Mouse (Mus musculus): ENCODE measurements around the gene Nlgn2. TPM values are rescaled to one million over a fixed set of nuclear protein-coding genes. Genes with fewer than 3 reads are reported as not detected.

The Nlgn2 gene
- polyA plus RNA-seq, 1 experiment, result 42.0 TPM

DNA sequence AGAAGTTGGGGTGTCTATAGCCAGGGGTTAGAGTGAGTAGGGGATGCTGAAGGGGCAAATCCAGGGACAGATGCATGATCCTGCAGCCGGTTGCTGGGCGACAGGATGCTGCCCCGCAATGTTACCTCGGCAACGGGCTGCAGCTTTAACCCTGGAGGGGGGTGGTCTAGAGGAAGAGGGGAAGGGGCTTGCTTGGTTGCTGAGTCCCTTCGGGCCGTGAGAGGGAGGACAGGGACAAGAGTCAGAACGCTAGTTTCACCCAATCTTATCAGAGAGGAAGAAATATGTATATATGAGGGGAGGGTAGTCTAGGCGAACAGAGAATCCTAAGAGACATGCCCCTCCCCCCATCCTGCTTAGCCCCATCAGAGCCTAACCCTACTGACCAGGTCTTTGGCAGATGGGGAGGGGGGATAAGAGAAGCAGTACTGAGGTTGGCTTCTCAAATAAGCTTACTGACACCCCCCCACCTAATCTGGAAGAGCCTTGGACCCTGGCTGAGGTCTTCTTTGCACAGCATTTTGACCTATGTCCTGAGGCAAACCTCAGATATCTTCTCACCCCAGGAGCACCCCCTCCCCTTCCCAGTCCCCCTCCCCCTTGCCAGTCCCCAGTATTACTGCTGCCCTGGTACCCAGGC, 2.1 kb downstream of the Nlgn2 start:
- TF ChIP-seq CTCF (IDR thresholded peaks at IDR 0.05; ENCODE audit: insufficient read depth, low read length) (no peak), POLR2A (IDR thresholded peaks at IDR 0.05; ENCODE audit: borderline replicate concordance, extremely low read depth, low read depth, low read length) (no peak)
- 54% methylated on average over 9 of the region's 9 CpGs for WGBS
- Histone ChIP-seq H3K4me1 (ENCODE audit: control insufficient read depth, insufficient read depth, low read length) (0 out of 2 replicates have a peak, but pooled peaks cover 2% of the 10 kb centered on the region), H3K4me3 (replicated peaks; ENCODE audit: extremely low read depth, low read depth, low read length) (no peak overlapping the region)
- no peak for DNase-seq

GRCm38 (mm10) chr11:69834001-69834549, 3.5 kb downstream of the Nlgn2 start:
- no peak overlapping the region for H3K4me3 ChIP-seq (replicated peaks; ENCODE audit: extremely low read depth, low read depth, low read length)
- WGBS, result 27% methylated on average over 46 of the region's 48 CpGs

DNA sequence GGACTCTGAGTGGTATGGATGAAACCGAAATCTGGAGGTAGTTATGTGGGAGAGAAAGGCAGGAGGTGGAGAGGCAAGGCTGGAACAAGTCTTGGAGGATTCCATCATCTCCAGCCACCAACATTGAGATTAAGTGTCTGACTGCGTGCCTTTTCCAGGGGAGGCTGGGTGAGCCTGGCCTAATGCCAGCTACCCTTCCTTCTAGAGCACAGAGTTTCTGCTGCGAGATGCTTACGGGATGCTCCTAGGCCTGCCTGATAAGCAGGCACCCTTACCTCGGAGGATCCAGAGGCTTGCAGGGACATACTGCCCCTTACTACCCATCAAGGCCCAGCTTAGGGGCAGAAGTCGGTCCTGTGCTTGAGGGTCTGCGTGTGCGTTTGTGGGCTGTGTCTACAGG, 4.0 kb downstream of the Nlgn2 start:
- TF ChIP-seq POLR2A (IDR thresholded peaks at IDR 0.05; ENCODE audit: borderline replicate concordance, extremely low read depth, low read depth, low read length), result no peak
- no peak for TF ChIP-seq CTCF (IDR thresholded peaks at IDR 0.05; ENCODE audit: insufficient read depth, low read length)
- WGBS, result 69% methylated on average over 8 of the region's 8 CpGs
- 0 out of 2 replicates have a peak, but pooled peaks cover 2% of the 10 kb centered on the region for H3K4me1 ChIP-seq (ENCODE audit: control insufficient read depth, insufficient read depth, low read length)
- no peak for DNase-seq
- no peak overlapping the region for H3K4me3 ChIP-seq (replicated peaks; ENCODE audit: extremely low read depth, low read depth, low read length)

More at GRCm38 (mm10) chr11:69834001-69834549, 3.5 kb downstream of the Nlgn2 start:
- DNase-seq, result peak; percentile 39
- 0 out of 2 replicates have a peak, but pooled peaks cover 2% of the 10 kb centered on the region for H3K4me1 ChIP-seq (ENCODE audit: control insufficient read depth, insufficient read depth, low read length)
- no peak for TF ChIP-seq CTCF (IDR thresholded peaks at IDR 0.05; ENCODE audit: insufficient read depth, low read length)

DNA sequence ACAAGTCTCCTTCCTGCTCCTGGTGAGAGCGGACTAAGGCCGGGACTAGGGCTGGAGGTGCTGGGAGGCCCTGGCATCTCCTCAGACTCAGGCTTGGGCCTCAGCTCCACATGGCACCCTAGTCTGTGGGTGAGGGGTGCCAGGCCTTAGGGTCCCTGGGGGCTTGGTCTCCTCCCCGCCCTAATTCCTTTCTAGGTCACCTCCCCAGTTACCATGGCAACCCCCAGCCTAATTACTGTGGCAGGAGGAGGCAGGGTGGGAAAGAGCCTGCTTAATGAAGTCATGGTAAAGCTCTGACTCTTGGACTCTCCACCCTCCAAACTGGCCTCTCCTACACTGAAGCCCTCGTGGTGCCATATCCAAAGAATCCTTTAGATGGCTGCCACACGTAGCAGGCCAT, 8.8 kb downstream of the Nlgn2 start:
- 78% methylated on average over 5 of the region's 5 CpGs for WGBS
- no peak overlapping the region for H3K4me3 ChIP-seq (replicated peaks; ENCODE audit: extremely low read depth, low read depth, low read length)
- no peak for TF ChIP-seq POLR2A (IDR thresholded peaks at IDR 0.05; ENCODE audit: borderline replicate concordance, extremely low read depth, low read depth, low read length)
- no peak for TF ChIP-seq CTCF (IDR thresholded peaks at IDR 0.05; ENCODE audit: insufficient read depth, low read length)
- no peaks in the 10 kb centered on the region for H3K4me1 ChIP-seq (ENCODE audit: control insufficient read depth, insufficient read depth, low read length)
- no peak for DNase-seq

DNA sequence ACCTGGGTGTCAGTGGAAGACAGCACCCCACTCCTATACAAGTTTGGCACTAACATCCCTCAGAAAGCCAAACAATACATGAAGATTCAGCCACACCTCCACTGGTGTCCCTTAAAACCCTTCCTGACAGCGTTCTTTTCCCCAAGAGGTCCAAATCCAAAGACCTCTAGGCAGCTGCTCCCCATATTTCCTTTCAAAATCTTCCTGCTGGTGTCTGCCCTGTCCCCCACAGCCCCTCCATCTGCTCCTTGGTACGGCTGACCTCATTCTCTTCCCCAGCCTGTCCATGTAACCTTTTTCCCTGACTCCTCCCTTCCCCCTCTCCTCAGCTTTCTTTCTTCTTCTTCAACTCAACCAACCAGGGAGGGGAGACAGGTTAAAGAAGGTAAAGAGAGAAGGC, 14.1 kb downstream of the Nlgn2 start:
- 66% methylated on average over 2 of the region's 2 CpGs for WGBS
- H3K4me3 ChIP-seq (replicated peaks; ENCODE audit: extremely low read depth, low read depth, low read length), result no peak overlapping the region
- H3K4me1 ChIP-seq (ENCODE audit: control insufficient read depth, insufficient read depth, low read length), result no peaks in the 10 kb centered on the region
- DNase-seq, result no peak
- TF ChIP-seq POLR2A (IDR thresholded peaks at IDR 0.05; ENCODE audit: borderline replicate concordance, extremely low read depth, low read depth, low read length) (no peak), CTCF (IDR thresholded peaks at IDR 0.05; ENCODE audit: insufficient read depth, low read length) (no peak)

DNA sequence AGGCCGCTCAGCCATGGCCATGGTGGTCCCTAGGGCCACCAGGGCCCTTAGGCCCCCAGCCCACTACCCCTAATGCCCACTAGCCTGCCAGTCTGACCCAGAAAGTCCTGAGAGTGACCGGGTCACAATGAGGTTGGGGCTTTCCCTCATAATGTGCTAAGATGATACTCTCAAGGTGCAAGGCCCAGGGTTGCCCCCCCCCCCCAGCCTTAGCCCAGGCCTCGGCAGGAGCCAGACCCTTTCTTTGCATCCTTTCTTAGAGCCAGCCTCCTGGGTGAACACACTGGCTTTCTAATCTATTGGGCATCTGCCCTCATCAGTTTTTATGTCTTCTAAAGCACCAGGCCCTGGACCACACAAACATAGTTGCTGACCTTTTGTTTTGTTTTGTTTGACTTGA, 15.5 kb downstream of the Nlgn2 start, which contains the start of gene Spem1:
Spem1 (minus strand) TSS at position 101 of the 400 bp plus-strand sequence.
- H3K4me3 ChIP-seq (replicated peaks; ENCODE audit: extremely low read depth, low read depth, low read length), result no peak within 1 kb of the TSS
- DNase-seq, result no peak
- WGBS, result 92% methylated on average over 3 of the region's 3 CpGs
- no peaks in the 10 kb centered on the region for H3K4me1 ChIP-seq (ENCODE audit: control insufficient read depth, insufficient read depth, low read length)
- no peak for TF ChIP-seq POLR2A (IDR thresholded peaks at IDR 0.05; ENCODE audit: borderline replicate concordance, extremely low read depth, low read depth, low read length)
- no peak for TF ChIP-seq CTCF (IDR thresholded peaks at IDR 0.05; ENCODE audit: insufficient read depth, low read length)

DNA sequence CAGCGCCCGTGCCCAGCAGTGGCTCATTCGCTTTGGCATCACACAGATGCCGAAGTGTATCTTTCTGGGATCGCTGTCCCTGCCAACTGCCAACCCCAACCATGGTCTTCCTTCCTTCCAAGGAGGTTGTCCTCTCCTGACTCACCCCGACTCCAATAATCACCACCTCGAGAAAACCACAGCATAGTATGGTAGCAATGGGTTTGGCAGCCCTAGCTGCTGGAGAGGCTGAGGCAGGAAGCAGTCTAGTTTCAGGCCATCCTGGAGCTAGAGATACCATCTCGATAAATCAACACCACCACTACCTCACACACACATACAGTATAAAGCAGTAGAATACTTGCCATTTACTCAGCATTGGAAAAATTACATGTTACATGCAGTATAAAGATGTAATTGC, 18.7 kb downstream of the Nlgn2 start:
- 83% methylated on average over 8 of the region's 8 CpGs for WGBS
- TF ChIP-seq POLR2A (IDR thresholded peaks at IDR 0.05; ENCODE audit: borderline replicate concordance, extremely low read depth, low read depth, low read length), result no peak
- TF ChIP-seq CTCF (IDR thresholded peaks at IDR 0.05; ENCODE audit: insufficient read depth, low read length), result no peak
- no peak for DNase-seq
- Histone ChIP-seq H3K4me3 (replicated peaks; ENCODE audit: extremely low read depth, low read depth, low read length) (no peak overlapping the region), H3K4me1 (ENCODE audit: control insufficient read depth, insufficient read depth, low read length) (no peaks in the 10 kb centered on the region)

- Histone ChIP-seq H3K4me3 (replicated peaks; ENCODE audit: extremely low read depth, low read depth, low read length) (no peak within 1 kb of the TSS), H3K4me1 (ENCODE audit: control insufficient read depth, insufficient read depth, low read length) (no peaks in the 10 kb centered on the region)
- TF ChIP-seq POLR2A (IDR thresholded peaks at IDR 0.05; ENCODE audit: borderline replicate concordance, extremely low read depth, low read depth, low read length) (no peak), CTCF (IDR thresholded peaks at IDR 0.05; ENCODE audit: insufficient read depth, low read length) (no peak)
- DNase-seq, result no peak
- WGBS, result 76% methylated on average over 2 of the region's 2 CpGs
Measured at GRCm38 (mm10) chr11:69818365-69818764, 19.2 kb downstream of the Nlgn2 start, which contains the start of gene Spem2. Gene Spem2, minus strand, starts transcription at chr11:69818465.

DNA sequence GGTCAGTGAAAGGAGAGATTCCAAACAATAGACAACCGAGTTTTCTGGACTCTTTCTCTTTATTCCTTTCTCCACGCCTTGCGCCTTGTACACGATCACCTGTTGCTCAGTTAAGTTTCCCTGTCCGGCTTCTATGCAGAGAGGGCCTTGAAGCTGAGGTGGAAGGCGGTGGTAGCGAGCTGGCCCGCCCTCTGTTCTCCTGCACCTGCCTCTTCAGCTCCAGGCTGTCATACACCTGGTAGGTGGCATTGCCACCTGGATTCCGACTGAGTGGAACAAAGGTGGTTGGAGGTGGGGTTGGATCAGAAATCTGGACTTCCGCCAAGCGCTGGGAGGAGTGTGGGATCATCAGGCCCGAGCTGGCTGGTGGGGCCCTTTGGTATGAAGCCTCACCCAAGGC, 21.1 kb downstream of the Nlgn2 start:
- no peaks in the 10 kb centered on the region for H3K4me1 ChIP-seq (ENCODE audit: control insufficient read depth, insufficient read depth, low read length)
- no peak for DNase-seq
- 87% methylated on average over 12 of the region's 12 CpGs for WGBS
- no peak overlapping the region for H3K4me3 ChIP-seq (replicated peaks; ENCODE audit: extremely low read depth, low read depth, low read length)
- TF ChIP-seq POLR2A (IDR thresholded peaks at IDR 0.05; ENCODE audit: borderline replicate concordance, extremely low read depth, low read depth, low read length) (no peak), CTCF (IDR thresholded peaks at IDR 0.05; ENCODE audit: insufficient read depth, low read length) (no peak)

DNA sequence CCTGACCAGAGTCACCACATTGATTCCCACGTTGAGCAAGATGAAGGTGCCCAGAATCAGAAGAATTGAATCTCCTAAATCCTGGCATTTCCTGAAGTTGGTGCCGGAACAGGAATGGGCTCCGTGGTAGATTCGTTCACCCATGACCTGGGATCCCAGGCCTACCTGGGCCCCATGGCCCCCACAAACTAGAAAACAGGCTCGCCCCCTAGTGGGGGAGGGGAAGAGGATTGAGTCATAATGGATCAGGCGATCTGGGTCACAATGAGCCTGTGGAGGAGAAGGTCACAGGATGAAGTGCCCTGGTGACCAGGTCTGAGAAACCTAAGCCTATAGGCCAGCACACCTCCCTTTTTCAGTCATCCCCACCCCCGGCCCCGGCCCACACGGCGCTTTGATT, 22.4 kb downstream of the Nlgn2 start, which contains the start of gene Gm39566:
Gm39566 (minus strand) TSS at position 144 of the 400 bp plus-strand sequence.
- 55% methylated on average over 10 of the region's 10 CpGs for WGBS
- no peak within 1 kb of the TSS for H3K4me3 ChIP-seq (replicated peaks; ENCODE audit: extremely low read depth, low read depth, low read length)
- TF ChIP-seq POLR2A (IDR thresholded peaks at IDR 0.05; ENCODE audit: borderline replicate concordance, extremely low read depth, low read depth, low read length) (no peak), CTCF (IDR thresholded peaks at IDR 0.05; ENCODE audit: insufficient read depth, low read length) (no peak)
- H3K4me1 ChIP-seq (ENCODE audit: control insufficient read depth, insufficient read depth, low read length), result no peaks in the 10 kb centered on the region
- no peak for DNase-seq

All from lung, adult 2 months (tissue).